Mouse (Mus musculus): ENCODE measurements around the gene Polr3b.

The Polr3b gene

DNA sequence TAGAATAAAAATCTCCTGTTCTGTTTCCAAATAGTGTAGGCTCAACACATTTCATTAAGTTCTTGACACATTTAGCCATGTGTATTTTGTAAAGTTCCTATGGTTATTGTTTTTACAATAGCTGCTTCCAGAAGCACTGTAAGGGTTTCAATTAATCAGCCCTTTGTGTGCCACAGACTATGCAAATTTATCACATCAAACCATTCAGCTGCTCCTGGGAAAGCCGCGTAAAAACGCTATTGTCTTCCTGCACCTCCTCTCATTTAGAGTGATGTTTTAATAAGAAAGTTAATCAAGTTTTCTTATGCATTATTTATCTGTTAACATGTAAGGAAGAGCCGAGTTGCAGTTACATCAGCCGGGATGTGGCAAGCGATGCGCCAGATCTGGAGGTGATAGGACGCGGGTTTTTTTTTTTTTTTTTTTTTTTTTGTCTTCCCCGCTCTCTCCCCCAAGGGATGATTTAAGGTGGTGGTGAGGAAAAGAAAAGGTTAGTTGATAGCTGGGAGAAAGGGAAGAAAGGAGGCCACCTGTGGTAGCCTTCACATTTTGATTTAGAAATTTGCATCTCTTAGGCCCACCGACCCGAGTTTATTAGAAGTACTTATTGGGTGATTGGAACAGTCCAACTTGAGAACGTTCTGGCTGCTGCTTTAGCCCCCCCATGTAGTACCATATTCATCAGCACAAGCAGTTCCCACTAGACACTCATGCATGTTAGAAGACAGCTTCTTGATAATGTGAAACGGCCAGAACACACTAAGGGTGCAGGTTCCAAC, 85.8 kb downstream of the Polr3b start:
- no peak for TF ChIP-seq GATA4 (IDR thresholded peaks at IDR 0.05; ENCODE audit: insufficient replicate concordance, low read length)

DNA sequence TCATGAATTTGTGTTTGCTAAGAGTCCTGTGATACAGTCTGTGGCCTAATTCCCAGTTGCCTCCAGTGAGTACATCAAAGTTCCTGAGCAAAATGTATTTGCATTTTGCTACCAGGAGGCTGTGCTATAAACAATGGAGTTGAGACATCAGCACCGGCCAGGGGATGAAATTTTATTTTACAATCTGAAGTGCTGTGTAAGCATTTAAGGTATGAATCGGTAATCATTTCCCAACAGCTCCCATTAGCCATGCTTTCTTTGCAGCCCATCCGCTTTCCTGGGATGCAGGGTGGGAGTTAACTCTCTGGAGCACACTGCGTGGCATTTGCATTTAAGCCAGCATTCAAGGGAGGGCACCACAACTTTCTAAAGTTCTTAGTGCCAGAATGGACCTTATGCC, 88.1 kb downstream of the Polr3b start:
- no peak for TF ChIP-seq GATA4 (IDR thresholded peaks at IDR 0.05; ENCODE audit: insufficient replicate concordance, low read length)

DNA sequence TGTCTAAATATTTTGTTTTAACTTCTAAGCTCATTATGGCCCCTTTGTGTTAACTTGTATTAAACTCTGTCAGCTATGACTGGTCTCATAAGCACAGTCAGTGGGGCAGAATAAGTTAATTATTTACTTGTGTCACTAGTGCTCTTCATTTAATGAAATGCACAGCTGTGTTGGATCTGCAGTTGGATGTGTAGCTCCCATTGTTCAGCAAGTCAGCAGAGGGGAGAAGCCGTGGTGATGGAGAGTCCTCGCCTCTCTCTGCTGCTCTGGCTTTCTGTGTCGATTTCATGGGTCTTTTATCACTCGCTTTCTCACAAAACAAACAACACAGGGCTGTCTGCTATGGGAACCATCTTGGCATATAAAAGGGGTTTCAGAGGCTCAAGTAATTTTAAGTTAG, 88.7 kb downstream of the Polr3b start:
- no peak for TF ChIP-seq GATA4 (IDR thresholded peaks at IDR 0.05; ENCODE audit: insufficient replicate concordance, low read length)

DNA sequence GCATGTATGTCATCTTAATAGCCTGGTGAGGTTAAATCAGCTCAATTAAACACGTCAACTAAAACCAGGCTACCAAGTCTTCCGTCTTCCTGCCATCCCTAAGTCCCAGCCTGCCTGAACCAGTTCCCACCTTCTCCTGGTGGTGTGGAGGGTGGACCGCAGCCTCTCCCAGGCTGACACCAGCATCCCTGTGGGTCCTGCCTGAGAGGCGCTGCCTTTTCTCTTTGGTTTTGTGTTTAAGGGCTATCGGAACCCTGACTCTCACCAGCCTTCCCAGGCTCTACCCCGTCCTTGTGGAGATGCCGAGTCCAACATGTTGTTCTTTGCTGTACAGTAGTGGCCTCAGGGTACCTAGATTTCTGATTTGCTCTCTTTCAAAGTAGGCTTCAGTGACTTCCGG, 89.4 kb downstream of the Polr3b start:
- no peak for TF ChIP-seq GATA4 (IDR thresholded peaks at IDR 0.05; ENCODE audit: insufficient replicate concordance, low read length)

DNA sequence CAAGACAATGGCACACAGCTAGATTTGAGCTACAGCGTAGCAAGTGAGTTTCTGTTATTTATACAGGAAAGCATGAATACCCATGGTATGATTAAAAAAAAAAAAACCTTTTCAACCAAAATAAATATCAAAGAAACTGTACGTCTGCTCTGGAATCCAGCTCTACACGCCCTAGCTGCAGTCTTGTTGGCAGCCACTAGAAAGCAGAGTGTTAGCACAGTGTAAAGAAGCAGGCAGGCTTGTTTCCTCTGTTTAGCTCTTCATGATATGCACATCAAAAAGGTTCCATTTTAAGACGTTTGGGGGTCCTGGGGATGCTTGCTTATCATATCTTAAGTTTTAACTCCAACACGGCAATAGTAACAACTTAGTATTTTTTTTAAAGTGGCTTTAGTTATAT, 89.8 kb downstream of the Polr3b start:
- TF ChIP-seq GATA4 (IDR thresholded peaks at IDR 0.05; ENCODE audit: insufficient replicate concordance, low read length) = no peak

DNA sequence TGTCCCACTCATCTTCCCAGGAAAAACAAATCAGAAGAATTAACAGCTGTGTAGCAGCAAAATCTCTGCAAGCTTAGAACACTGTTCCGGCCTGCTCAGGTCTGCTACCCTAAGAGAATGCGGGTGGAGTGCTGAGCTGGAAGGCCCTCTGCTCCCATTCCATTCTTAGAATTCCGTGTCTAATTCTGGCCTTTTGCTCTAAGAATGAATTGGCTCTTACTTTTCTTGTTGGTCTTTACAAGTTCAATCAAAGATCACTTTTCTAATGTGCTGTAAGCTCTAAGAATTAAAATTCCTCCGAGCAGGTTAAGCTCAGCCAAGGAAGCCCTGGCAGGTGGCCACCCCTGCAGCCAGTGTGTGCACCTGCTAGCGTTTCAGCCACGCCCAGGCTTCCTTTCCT, 90.4 kb downstream of the Polr3b start:
- no peak for TF ChIP-seq GATA4 (IDR thresholded peaks at IDR 0.05; ENCODE audit: insufficient replicate concordance, low read length)

DNA sequence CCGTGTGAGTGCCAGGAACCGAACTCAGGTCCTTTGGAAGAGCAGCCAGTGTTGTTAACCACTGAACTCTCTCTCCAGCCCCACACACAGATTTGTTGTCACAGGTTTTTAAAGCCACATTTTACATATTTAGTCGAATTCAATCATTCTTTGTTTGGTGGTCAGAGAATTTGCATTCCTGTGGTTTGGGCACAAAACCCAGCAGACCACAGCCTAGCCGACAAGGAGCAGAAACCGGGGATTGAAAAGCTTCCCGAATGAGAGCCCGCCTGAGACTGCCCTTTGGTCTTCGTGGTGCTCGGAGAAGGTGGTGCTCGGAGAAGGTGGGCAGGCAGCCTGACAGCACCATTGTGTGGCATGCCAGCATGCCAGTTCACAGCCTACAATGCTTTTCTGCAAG, 91.0 kb downstream of the Polr3b start:
- TF ChIP-seq GATA4 (IDR thresholded peaks at IDR 0.05; ENCODE audit: insufficient replicate concordance, low read length) = no peak

DNA sequence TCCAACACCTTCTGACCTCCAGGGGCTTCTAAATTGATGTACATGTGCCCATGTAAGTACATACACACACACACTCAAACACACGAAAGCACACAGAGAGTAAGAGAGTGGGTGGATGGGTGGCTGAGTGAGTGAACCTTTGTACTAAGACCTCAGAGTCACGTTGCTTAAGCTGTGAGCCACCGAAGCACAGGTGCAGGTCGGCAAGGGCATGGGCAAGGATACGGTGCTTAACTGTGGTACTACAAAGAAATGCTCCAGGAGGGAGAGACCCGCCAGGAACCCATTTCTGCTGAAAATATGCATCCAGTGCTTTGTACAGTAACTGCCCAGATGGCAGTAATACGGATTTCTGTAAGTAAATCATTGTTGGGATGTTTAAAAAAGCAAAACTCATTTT, 93.5 kb downstream of the Polr3b start:
- TF ChIP-seq GATA4 (IDR thresholded peaks at IDR 0.05; ENCODE audit: insufficient replicate concordance, low read length) = no peak

DNA sequence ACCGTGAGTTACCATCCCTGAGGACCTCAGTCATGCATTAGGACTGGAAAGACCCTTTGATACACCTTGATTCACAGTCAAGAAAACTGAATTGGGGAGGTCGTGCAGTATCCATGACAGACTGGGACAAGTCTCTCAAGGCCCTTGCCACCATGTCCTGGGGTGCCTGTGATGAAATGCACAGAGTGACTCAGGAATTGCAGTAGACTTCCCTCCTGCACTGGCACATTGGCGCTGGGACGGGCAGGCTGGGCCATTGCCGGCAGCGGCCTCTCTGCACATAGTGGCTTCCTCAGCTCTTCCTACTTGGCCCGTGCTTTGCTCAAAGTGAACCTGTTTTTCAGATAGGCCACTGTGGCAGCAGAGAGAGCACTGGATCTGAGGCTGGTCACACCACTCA, 94.5 kb downstream of the Polr3b start:
- TF ChIP-seq GATA4 (IDR thresholded peaks at IDR 0.05; ENCODE audit: insufficient replicate concordance, low read length) = no peak

DNA sequence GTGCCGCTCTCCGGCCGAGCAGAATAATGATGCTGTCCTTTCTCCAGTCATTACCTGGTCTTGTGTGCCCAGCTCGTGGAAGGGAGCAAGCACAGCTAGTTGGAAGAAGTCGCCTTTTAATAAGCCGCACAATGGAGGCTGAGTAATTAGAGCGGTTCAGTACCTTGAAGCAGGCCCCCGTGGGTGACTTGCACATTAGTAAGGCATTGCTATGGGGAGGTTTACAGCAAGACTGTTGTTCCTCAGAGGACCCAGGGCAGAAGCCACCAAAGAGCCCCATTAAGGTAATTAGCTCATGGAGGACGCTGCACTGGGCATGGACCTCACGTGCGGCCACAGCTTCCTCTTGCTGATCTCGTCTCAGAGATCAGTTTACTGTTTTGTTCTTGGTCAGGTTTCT, 100.6 kb downstream of the Polr3b start:
- no peak for TF ChIP-seq GATA4 (IDR thresholded peaks at IDR 0.05; ENCODE audit: insufficient replicate concordance, low read length)

DNA sequence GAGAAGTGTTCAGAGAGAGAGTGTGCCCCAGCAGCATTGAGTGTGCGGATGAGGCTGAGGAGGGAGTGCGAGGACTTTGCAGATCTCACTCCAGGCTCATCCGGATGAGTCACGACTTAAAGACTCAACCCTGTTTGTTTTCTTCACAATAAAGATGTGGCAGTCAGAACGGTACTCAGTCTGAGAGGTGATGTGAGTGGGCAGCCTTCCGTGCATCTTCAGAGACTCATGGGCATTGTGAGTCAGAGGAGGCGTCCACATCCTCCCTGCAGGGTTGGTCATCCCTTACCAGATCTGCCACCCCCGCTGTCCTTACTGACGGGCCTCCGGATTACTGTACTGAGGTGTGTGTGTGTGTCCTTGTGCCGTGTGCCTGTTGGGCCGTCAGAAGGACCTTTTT, 104.9 kb downstream of the Polr3b start:
- TF ChIP-seq GATA4 (IDR thresholded peaks at IDR 0.05; ENCODE audit: insufficient replicate concordance, low read length) = no peak

DNA sequence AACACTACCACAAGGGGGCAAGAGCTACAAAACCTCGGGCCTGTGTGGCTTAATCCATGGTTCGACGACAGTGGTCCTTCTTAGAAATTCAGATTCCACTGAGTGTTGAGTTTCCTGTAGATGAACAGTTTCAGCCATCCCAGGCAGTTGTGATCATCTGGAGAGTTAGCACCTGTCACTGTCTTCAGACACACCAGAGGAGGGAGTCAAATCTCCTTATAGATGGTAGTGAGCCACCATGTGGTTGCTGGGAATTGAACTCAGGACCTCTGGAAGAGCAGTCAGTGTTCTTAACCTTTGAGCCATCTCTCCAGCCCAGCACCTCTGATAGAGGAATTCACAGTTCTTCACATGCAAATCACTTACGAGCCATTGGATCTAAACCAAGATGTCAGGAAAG, 105.7 kb downstream of the Polr3b start:
- TF ChIP-seq GATA4 (IDR thresholded peaks at IDR 0.05; ENCODE audit: insufficient replicate concordance, low read length) = no peak

DNA sequence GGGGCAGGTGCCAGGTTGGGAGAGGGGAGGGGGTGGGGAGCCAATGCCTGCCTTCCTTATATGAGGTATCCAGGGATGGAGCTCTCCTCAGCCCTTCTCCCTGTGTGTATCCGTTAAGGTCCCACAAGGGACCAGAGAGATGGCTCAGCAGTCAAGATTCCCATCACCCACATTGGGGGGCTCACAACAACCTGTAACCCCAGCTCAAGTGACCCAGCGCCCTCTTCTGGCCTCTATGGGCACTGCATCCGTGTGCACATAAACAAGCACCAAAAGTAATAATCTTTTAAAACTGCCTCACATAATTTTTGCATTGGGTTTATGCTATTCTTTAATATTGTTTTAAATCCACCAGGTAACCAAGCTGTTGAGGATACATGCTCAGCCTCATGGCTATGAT, 108.0 kb downstream of the Polr3b start:
- no peak for TF ChIP-seq GATA4 (IDR thresholded peaks at IDR 0.05; ENCODE audit: insufficient replicate concordance, low read length)

DNA sequence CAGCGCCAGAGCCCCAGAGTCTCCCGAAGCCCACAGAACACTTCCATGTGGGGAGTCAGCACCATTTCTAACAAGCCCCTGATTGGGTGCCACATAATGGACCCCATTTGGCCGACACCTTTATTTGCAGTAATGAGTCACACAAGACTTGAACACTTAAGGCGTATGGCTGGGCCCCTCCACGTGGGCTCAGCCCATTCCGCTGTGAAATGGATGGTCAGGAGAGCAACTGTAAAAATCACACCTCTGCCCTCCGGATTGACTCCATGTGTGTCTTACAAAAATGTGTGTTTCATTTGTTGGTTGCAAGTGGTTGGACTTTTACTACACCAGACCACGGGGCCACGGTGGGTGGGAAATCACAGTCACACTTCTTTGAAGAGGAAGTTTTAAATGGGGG, 108.9 kb downstream of the Polr3b start:
- no peak for TF ChIP-seq GATA4 (IDR thresholded peaks at IDR 0.05; ENCODE audit: insufficient replicate concordance, low read length)

DNA sequence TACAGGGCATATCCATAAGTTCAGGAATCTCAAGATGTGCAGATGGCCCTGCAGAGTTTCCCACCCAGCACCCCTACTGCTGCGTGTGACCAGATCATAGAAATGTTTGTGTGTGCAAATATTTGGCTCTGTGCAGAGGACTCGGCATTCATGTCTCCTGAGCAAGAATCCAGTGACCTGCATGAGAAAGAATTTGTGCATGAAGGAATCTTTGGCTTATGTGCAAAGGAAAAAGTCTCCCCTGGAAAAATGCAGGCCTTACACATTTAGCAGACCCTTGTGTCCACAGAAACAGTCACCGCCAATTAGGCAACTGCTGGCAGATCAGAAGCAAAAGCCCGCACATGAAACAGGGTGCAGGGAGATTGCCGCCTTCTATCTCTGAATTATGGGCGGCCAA, 111.4 kb downstream of the Polr3b start:
- TF ChIP-seq GATA4 (IDR thresholded peaks at IDR 0.05; ENCODE audit: insufficient replicate concordance, low read length) = no peak

DNA sequence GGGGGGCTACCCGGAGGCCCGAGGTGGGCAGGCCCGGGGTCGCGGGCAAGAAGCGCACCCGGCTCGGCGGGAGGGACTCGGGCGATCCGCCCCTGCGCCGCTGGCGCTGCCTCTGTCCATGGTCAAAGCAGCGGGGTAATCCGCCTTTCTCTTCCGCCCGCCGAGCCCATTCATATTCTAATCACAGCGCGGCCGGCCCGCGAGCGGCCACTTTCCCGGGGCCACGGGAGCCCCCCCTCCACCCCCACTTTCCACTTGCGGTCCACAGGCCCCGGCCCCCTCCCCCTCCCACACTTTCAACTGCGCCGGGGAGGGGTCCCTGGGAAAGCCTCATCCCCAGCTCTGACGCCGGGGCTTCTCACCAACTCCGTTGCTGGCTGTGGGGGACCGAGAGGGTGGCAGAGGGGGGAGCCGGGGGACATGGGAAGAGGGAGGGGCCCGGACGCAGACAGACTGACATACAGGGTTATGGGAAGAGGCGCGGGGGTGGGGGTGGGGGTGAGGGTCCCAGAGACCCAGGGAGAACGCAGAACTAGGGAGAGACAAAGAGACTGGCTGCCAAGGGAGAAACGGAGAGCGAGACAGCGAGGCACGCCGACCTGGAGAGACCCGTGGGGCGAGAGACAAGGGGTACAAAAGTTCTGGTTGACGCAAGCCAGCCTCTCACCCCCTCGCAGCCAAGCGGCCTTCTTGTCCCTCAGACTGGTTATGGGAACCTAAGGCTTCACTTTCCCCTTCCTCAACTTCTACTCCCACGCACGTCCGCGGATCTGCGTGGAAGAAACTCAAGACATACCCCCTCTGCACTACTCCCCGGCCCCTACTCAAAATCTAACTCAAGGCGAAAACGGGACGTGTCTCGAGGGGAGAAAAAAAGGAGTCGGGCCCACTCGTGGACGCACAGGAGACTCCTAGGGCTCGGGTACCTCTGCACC, 133.0 kb downstream of the Polr3b start:
- TF ChIP-seq GATA4 (IDR thresholded peaks at IDR 0.05; ENCODE audit: insufficient replicate concordance, low read length) = no peak

Measured in liver, adult (tissue).